Mouse (Mus musculus): ENCODE data around the gene Elane. TPM values are rescaled to one million over a fixed set of nuclear protein-coding genes. Genes with fewer than 3 reads are reported as not detected.

Elane gene
- polyA plus RNA-seq, 1 experiment from 2014 or later: not detected

DNA sequence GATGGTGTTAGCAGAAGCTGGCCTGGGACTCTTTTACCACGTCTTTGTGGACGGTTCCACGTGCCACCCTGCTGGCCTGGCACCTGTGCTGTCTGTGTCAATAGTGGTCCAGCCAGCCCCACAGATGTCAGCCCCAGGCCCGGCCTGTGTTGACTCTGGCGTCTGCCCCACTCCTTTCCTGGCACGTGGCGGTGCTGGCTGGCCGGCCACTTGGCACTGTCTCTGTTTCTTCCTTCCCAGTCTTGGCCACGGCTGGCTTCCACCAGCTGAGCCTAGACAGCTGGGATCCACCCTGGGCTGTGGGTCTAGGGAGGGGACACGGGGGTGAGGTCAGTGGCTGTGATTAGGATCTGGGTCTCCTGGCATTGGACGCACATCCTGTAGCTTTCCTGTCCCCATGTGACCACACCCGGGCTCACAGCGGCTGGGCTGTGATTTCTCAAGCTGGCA is 48.2 kb downstream of the Elane start:
- H3K4me1 ChIP-seq (ENCODE audit: control insufficient read depth, insufficient read depth, low read length): peaks cover 75% of the 10 kb centered on the region
- no peak overlapping the region for H3K4me3 ChIP-seq (ENCODE audit: low read length)
- H3K36me3 ChIP-seq (ENCODE audit: control insufficient read depth, insufficient read depth, low read length): peaks cover 47% of the 10 kb centered on the region
- no peaks in the 10 kb centered on the region for H3K9me3 ChIP-seq (ENCODE audit: control insufficient read depth, low read length)
- no peaks in the 10 kb centered on the region for H3K27me3 ChIP-seq (ENCODE audit: control insufficient read depth, insufficient read depth, low read length)
- no peak for ATAC-seq (ENCODE audit: low FRiP score, low TSS enrichment)
- no peak overlapping the region for H3K4me2 ChIP-seq (replicated peaks; ENCODE audit: low read depth, low read length)
- 61% methylated on average over 13 of the region's 13 CpGs for WGBS
- H3K9ac ChIP-seq (ENCODE audit: low read depth, low read length): no peak overlapping the region
- no peak overlapping the region for H3K27ac ChIP-seq (ENCODE audit: low read depth, low read length)

DNA sequence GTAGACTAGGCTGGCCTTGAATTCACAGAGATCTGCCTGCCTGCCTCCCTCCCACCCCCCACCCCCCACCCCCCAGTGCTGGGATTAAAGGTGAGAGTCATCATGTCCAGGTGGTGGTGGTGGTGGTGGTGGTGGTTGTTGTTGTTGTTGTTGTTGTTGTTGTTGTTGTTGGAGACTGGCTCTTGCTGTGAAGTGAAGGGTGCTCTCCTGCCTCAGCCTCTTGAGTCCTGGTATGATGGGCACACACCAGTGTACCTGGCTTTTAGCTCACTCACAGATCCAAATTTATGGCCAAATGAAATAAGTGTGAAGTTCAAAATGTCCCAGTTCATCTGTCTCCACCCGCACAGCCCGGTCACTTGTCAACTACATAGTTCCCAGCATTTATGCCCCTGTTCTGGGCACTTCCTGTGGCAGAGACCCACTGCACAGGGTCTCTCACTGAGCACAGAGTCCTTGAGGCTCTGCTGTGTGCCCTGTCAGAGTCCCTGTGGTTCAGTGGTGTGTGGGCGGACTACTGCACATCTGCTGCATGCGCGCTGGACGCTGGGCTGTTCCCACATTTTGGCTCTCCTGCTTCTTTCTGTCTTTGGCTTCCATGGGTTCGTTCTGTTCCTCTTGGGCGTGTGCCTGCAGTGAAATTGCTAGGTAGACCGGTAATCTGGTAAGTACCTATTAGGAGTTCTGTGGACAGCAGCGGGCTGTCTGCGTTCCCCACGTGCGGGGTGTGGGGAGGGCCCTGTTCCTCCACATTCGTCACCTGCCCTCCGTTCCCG is 48.9 kb downstream of the Elane start:
- Histone ChIP-seq H3K4me1 (ENCODE audit: control insufficient read depth, insufficient read depth, low read length) (peaks cover 70% of the 10 kb centered on the region), H3K27me3 (ENCODE audit: control insufficient read depth, insufficient read depth, low read length) (no peaks in the 10 kb centered on the region), H3K36me3 (ENCODE audit: control insufficient read depth, insufficient read depth, low read length) (peaks cover 52% of the 10 kb centered on the region), H3K4me3 (ENCODE audit: low read length) (no peak overlapping the region), H3K4me2 (replicated peaks; ENCODE audit: low read depth, low read length) (no peak overlapping the region), H3K9ac (ENCODE audit: low read depth, low read length) (no peak overlapping the region), H3K27ac (ENCODE audit: low read depth, low read length) (peak overlapping the region; percentile 18; the same call in 1 of the 2 replicates), H3K9me3 (ENCODE audit: control insufficient read depth, low read length) (no peaks in the 10 kb centered on the region)
- 83% methylated on average over 16 of the region's 16 CpGs for WGBS
- ATAC-seq (ENCODE audit: low FRiP score, low TSS enrichment): no peak

DNA sequence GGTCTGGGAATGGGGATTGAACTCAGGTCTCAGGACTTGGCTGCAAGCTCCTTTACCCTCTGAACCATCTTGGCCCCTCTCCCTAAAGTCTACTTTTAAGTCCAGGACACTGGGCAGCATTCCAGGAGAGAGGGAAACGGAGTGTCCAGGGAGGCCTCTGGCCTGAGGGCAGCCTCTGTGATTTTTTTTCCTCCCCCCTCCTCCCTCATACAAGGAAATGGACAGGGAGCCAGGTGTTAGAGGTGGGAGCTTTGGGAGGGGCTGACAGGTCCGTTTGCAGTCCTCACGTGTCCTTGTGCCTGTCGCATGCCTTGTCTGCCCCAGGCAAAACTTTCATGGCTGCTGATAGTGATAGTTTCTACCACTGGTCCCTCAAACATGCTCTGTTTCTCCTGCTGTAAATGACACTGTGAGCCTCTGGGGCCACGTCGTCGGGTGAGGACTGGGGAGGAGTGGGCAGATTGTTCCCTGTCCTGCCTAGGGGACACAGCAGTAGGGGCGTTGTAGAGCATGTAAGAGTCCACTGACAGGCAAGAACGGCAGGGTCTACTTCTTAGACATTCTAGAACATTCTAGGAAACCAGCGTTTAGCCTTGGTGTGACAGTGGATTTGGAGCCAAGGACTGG is 50.4 kb downstream of the Elane start:
- peaks cover 52% of the 10 kb centered on the region; the same call in 1 of the 2 replicates for H3K36me3 ChIP-seq (ENCODE audit: control insufficient read depth, insufficient read depth, low read length)
- no peaks in the 10 kb centered on the region for H3K27me3 ChIP-seq (ENCODE audit: control insufficient read depth, insufficient read depth, low read length)
- ATAC-seq (ENCODE audit: low FRiP score, low TSS enrichment): no peak
- H3K9ac ChIP-seq (ENCODE audit: low read depth, low read length): no peak overlapping the region
- H3K9me3 ChIP-seq (ENCODE audit: control insufficient read depth, low read length): no peaks in the 10 kb centered on the region
- H3K4me2 ChIP-seq (replicated peaks; ENCODE audit: low read depth, low read length): no peak overlapping the region
- H3K27ac ChIP-seq (ENCODE audit: low read depth, low read length): peak overlapping the region; percentile 14; the same call in 1 of the 2 replicates
- H3K4me3 ChIP-seq (ENCODE audit: low read length): no peak overlapping the region
- WGBS: 59% methylated on average over 10 of the region's 10 CpGs
- H3K4me1 ChIP-seq (ENCODE audit: control insufficient read depth, insufficient read depth, low read length): peaks cover 71% of the 10 kb centered on the region

DNA sequence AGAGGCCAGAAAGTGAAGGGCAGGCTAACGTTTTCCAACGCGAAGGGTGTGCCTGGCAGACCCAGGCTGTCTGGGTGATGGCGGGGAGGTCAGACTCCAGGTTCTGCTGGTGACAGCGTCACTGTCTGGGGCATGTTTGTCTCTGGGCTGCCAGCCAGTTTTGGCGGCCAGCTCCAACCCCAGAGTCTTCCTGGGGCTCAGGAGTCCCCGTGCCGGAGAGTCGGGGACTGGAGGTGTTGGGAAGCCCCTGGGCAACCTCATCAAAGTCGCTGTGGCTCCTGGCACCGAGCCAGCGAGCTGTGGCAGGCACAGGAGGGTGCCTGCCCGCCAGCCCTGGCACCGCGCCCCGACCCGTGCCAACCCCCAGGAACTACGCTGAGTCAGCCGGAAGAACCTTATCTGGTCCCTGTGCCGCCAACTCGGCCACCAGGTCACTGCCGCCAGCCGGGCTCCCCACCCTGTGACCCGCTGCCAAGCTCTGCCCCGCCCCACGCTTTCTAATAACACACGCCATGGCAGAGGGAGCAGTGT is 50.9 kb downstream of the Elane start:
- ATAC-seq (ENCODE audit: low FRiP score, low TSS enrichment): no peak
- H3K27me3 ChIP-seq (ENCODE audit: control insufficient read depth, insufficient read depth, low read length): no peaks in the 10 kb centered on the region
- H3K4me3 ChIP-seq (ENCODE audit: low read length): no peak overlapping the region
- peaks cover 49% of the 10 kb centered on the region; the same call in 1 of the 2 replicates for H3K36me3 ChIP-seq (ENCODE audit: control insufficient read depth, insufficient read depth, low read length)
- peaks cover 65% of the 10 kb centered on the region for H3K4me1 ChIP-seq (ENCODE audit: control insufficient read depth, insufficient read depth, low read length)
- H3K9ac ChIP-seq (ENCODE audit: low read depth, low read length): no peak overlapping the region
- H3K27ac ChIP-seq (ENCODE audit: low read depth, low read length): peak overlapping the region; percentile 14; the same call in 1 of the 2 replicates
- no peak overlapping the region for H3K4me2 ChIP-seq (replicated peaks; ENCODE audit: low read depth, low read length)
- WGBS: 74% methylated on average over 27 of the region's 27 CpGs
- H3K9me3 ChIP-seq (ENCODE audit: control insufficient read depth, low read length): no peaks in the 10 kb centered on the region

Small RNAs within 50 kb of the gene (microRNA-seq; reads per million reads assigned to microRNA genes)
- gene Mir6910: not detected

Other genes with a start within 250 kb of the Elane start
- 6.9 and 8.5 TPM in 2 replicates for gene Shc2, start 248.3 kb upstream of the Elane start, polyA plus RNA-seq (2014; fragmentation: Nextera tagmentation; extraction: Ambion mirVana)
- gene Odf3l2, start 240.5 kb upstream of the Elane start, polyA plus RNA-seq (2014; fragmentation: Nextera tagmentation; extraction: Ambion mirVana): not detected in 2 replicates
- 2.6 and 3.6 TPM in 2 replicates for gene Madcam1, start 221.7 kb upstream of the Elane start, polyA plus RNA-seq (2014; fragmentation: Nextera tagmentation; extraction: Ambion mirVana)
- 85.7 and 90.9 TPM in 2 replicates for gene Tpgs1, start 216.9 kb upstream of the Elane start, polyA plus RNA-seq (2014; fragmentation: Nextera tagmentation; extraction: Ambion mirVana)
- 105 and 108 TPM in 2 replicates for gene Cdc34, start 204.1 kb upstream of the Elane start, polyA plus RNA-seq (2014; fragmentation: Nextera tagmentation; extraction: Ambion mirVana)
- gene Gzmm, start 197.2 kb upstream of the Elane start, polyA plus RNA-seq (2014; fragmentation: Nextera tagmentation; extraction: Ambion mirVana): 0.54 and 0.61 TPM in 2 replicates
- 847 and 943 TPM in 2 replicates for gene Bsg, start 181.8 kb upstream of the Elane start, polyA plus RNA-seq (2014; fragmentation: Nextera tagmentation; extraction: Ambion mirVana)
- gene Hcn2, start 169.6 kb upstream of the Elane start, polyA plus RNA-seq (2014; fragmentation: Nextera tagmentation; extraction: Ambion mirVana): 0.11 and 0.14 TPM in 2 replicates
- 33.2 and 38.9 TPM in 2 replicates for gene Polrmt, start 139.7 kb upstream of the Elane start, polyA plus RNA-seq (2014; fragmentation: Nextera tagmentation; extraction: Ambion mirVana)
- gene Fgf22, start 131.2 kb upstream of the Elane start, polyA plus RNA-seq (2014; fragmentation: Nextera tagmentation; extraction: Ambion mirVana): 0.11 and 0.61 TPM in 2 replicates
- 95.9 and 104 TPM in 2 replicates for gene Rnf126, start 119.3 kb upstream of the Elane start, polyA plus RNA-seq (2014; fragmentation: Nextera tagmentation; extraction: Ambion mirVana)
- 4.9 and 8.2 TPM in 2 replicates for gene Fstl3, start 109.0 kb upstream of the Elane start, polyA plus RNA-seq (2014; fragmentation: Nextera tagmentation; extraction: Ambion mirVana)
- not detected in 2 replicates for gene Prss57, start 95.3 kb upstream of the Elane start, polyA plus RNA-seq (2014; fragmentation: Nextera tagmentation; extraction: Ambion mirVana)
- 101 and 136 TPM in 2 replicates for gene Palm, start 92.7 kb upstream of the Elane start, polyA plus RNA-seq (2014; fragmentation: Nextera tagmentation; extraction: Ambion mirVana)
- 4.1 and 9.0 TPM in 2 replicates for gene Misp, start 65.3 kb upstream of the Elane start, polyA plus RNA-seq (2014; fragmentation: Nextera tagmentation; extraction: Ambion mirVana)
- gene Ptbp1, start 31.8 kb upstream of the Elane start, polyA plus RNA-seq (2014; fragmentation: Nextera tagmentation; extraction: Ambion mirVana): 279 and 333 TPM in 2 replicates
- 9.6 and 11.1 TPM in 2 replicates for gene Prtn3, start 11.8 kb upstream of the Elane start, polyA plus RNA-seq (2014; fragmentation: Nextera tagmentation; extraction: Ambion mirVana)
- 58.8 and 59.7 TPM in 2 replicates for gene Plppr3, start 11.6 kb upstream of the Elane start, polyA plus RNA-seq (2014; fragmentation: Nextera tagmentation; extraction: Ambion mirVana)
- gene Cfd, start 4.6 kb downstream of the Elane start, polyA plus RNA-seq (2014; fragmentation: Nextera tagmentation; extraction: Ambion mirVana): not detected in 2 replicates
- gene Med16, start 22.7 kb downstream of the Elane start, polyA plus RNA-seq (2014; fragmentation: Nextera tagmentation; extraction: Ambion mirVana): 48.0 and 61.2 TPM in 2 replicates
- 4.6 and 10.8 TPM in 2 replicates for gene Gm26602, start 24.6 kb downstream of the Elane start, polyA plus RNA-seq (2014; fragmentation: Nextera tagmentation; extraction: Ambion mirVana)
- 0.47 and 0.61 TPM in 2 replicates for gene Kiss1r, start 30.7 kb downstream of the Elane start, polyA plus RNA-seq (2014; fragmentation: Nextera tagmentation; extraction: Ambion mirVana)
- gene R3hdm4, start 35.0 kb downstream of the Elane start, polyA plus RNA-seq (2014; fragmentation: Nextera tagmentation; extraction: Ambion mirVana): 102 and 137 TPM in 2 replicates
- 12.0 and 12.3 TPM in 2 replicates for gene Arid3a, start 40.8 kb downstream of the Elane start, polyA plus RNA-seq (2014; fragmentation: Nextera tagmentation; extraction: Ambion mirVana)
- gene Wdr18, start 73.9 kb downstream of the Elane start, polyA plus RNA-seq (2014; fragmentation: Nextera tagmentation; extraction: Ambion mirVana): 132 and 147 TPM in 2 replicates
- gene Grin3b, start 84.5 kb downstream of the Elane start, polyA plus RNA-seq (2014; fragmentation: Nextera tagmentation; extraction: Ambion mirVana): 0.19 and 0.29 TPM in 2 replicates
- gene Tmem259, start 98.1 kb downstream of the Elane start, polyA plus RNA-seq (2014; fragmentation: Nextera tagmentation; extraction: Ambion mirVana): 18.8 and 27.8 TPM in 2 replicates
- 186 and 220 TPM in 2 replicates for gene Cnn2, start 102.3 kb downstream of the Elane start, polyA plus RNA-seq (2014; fragmentation: Nextera tagmentation; extraction: Ambion mirVana)
- gene Abca7, start 110.2 kb downstream of the Elane start, polyA plus RNA-seq (2014; fragmentation: Nextera tagmentation; extraction: Ambion mirVana): 1.8 and 2.7 TPM in 2 replicates
- gene Arhgap45, start 130.4 kb downstream of the Elane start, polyA plus RNA-seq (2014; fragmentation: Nextera tagmentation; extraction: Ambion mirVana): 4.8 and 7.7 TPM in 2 replicates
- 276 and 310 TPM in 2 replicates for gene Polr2e, start 153.5 kb downstream of the Elane start, polyA plus RNA-seq (2014; fragmentation: Nextera tagmentation; extraction: Ambion mirVana)
- 552 and 641 TPM in 2 replicates for gene Gpx4, start 160.9 kb downstream of the Elane start, polyA plus RNA-seq (2014; fragmentation: Nextera tagmentation; extraction: Ambion mirVana)
- gene Sbno2, start 219.3 kb downstream of the Elane start, polyA plus RNA-seq (2014; fragmentation: Nextera tagmentation; extraction: Ambion mirVana): 10.6 and 14.8 TPM in 2 replicates
- 26.6 and 42.0 TPM in 2 replicates for gene Stk11, start 229.6 kb downstream of the Elane start, polyA plus RNA-seq (2014; fragmentation: Nextera tagmentation; extraction: Ambion mirVana)

All from kidney, embryonic 14.5 days (tissue).